Mouse (Mus musculus) T-helper 17 cell (primary cell): Measurements from ENCODE around the gene Soat1.

Source experiments
- in situ Hi-C, 2 experiments: fragments of 300-600 bp; cut with MboI, MseI; formaldehyde crosslinking; loops; 1 replicate in 1 of 2; 2 replicates in 1 of 2; pipeline ENCODE4 v1.15.1; 2025; ENCODE audit warnings: high pct_unique_total_duplicates in 2 of 2

Gene Soat1

GRCm38 (mm10) chr1:156464963-156465362, 9.2 kb downstream of the Soat1 start:
- in situ Hi-C loops: no loop called here

- in situ Hi-C loops: no loop called here
Observed at GRCm38 (mm10) chr1:156463981-156464853, 9.9 kb downstream of the Soat1 start.

DNA sequence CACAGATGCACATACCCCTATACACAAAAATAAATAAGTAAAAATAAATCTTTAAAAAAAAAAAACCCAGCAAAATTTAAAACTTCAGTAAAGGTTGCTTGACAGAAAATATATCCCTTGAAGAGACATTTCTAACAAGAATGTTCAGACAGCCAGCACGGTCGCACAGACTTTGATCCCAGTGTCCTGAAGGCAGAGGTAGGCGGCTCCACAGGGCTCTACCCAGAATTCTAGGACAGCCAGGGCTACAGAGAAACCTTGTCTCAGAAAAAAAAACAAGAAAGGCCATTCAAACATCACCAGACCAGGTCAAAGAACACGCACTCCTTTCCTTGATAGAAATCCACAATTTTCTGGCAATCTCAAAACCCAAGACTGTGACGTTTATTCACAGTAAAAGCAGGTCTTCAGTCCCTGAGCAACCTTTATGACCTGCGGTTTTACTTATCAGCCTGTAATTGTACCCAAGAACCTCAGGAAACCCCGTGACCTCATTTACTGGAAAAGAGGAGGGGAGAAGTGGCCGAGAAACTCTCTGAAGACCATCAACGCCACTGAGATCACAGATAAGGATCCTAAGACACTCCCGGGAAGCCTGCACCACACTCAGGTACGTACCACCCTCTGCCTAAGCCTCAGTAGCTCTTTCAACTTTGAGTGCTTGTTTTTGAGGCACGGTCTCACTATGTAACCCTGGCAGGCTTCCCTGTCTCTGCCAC, 11.7 kb downstream of the Soat1 start:
- in situ Hi-C loops: no loop called here

DNA sequence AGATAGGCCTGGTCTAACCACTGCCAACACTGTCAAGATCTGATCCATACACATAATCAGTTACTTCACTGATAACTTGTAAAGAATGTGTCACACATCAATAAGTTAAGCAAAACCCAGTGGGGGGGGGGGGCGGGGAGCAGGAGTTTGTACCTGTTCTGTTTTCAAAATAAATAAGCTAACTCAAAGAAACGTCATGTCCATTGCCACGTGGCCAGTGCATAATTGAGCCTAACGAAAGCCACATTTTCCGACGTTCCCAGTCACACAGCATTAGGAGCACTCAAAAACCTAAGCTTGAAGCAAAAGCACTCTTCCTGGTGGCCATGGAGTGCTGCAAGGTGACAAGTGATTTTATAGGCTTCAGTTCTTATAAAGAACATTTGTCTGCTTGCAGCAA, 13.1 kb downstream of the Soat1 start:
- in situ Hi-C loops: no loop called here

- in situ Hi-C loops: no loop called here
Observed at GRCm38 (mm10) chr1:156460216-156460615, 13.9 kb downstream of the Soat1 start.

DNA sequence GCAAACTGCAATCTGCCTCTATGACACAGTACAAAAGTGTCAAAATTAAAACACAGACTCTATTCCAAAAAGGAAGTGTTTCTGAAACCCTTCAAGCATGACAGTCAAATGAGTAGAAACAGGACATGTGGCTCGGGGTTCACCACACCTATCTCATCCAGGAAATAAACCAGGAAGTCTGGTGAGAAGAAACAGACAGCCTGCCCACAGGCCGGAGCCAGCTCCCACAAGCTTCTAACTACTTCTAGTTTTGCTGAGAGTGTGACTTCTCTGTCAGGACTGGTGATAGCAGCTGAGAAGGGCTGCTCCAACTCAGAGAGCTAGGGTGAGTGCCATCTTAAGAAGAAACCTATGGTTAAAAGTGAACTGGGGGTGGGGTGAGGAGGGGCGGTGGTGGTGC, 14.4 kb downstream of the Soat1 start:
- in situ Hi-C loops: no loop called here

DNA sequence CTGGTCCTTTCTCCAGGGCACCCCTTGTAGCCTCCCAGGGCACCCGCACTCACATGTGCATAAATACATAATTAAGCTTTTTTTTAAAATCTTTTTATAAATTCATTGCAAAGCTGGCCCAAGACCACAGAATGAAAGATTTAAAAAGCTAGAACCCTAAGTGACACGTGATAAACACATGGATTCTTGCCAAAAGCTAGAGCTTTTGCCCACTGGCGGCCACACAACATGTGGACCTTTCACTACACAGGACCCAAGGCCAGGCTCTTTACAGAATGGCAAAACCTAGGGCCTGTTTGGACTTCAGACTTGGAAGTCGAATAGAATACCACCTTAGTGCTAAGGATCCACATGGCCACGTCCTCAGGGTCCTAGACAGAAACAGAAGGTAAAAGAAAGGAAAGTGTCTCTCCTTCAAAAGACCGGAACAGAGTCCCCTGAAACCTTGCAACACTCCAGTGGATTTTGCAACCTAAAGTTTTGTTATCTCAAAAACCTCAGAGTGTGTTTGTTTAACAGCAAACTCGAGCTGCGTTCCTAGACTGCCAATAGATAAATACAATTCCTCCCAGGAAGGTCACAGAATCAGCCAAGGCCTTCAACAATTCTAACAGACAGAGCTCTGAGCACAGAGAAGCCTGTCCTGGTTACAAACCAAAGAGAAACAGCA, 15.6 kb downstream of the Soat1 start:
- in situ Hi-C loops: no loop called here

DNA sequence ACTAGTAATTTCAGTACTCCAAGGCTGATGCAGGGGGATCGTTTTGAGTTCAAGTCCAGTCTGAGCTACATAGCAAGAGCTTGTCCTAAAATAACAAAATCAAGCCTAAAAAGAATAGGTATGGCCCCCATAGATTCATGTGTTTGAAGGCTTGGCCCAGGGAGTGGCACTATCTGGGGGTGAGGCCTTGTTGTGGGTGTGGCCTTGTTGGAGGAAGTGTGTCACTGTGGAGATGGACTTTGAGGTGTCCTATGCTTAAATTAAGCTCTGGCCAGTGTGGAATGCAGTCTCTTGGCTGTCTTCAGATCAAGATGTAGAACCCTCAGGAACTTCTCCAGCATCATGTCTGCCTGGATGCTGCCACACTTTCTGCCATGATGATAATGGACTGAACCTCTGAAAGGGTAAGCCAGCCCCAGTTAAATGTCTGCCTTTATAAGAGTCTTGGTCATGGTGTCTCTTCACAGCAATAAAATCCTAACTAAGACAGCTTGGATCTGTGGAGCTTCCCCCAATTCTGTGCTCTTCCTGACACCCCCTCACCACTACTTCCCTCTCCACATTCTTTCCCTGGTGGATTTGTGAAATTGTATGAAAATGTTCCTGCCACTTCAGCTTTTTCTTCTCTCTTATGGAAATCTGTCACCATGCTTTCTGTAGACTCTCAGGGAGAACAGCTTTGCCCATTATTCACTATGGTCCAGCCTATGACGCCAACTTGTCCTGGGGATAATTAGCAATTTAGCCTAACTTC, 18.9 kb downstream of the Soat1 start:
- in situ Hi-C loops: no loop called here

DNA sequence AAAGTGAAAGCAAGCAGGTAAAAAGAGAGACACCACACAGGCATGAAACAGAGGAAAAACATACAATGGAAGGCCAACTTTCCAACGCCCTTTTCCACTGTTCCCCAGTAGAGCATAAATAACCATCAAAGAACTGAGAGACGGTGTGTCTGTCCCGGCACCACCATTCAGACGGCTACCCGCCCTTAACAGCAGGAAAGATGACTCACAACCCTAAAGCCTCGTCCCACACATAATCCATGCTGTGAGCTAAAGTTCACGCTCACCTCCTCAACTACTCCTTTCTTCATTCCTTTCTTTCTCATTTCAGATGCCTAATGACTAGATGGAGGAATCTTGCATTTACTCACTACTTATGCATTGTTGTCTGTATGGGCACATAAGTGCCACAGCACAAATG, 19.7 kb downstream of the Soat1 start:
- in situ Hi-C loops: no loop called here

GRCm38 (mm10) chr1:156453876-156454275, 20.3 kb downstream of the Soat1 start:
- in situ Hi-C loops: no loop called here

- in situ Hi-C loops: no loop called here
Observed at GRCm38 (mm10) chr1:156450478-156450877, 23.7 kb downstream of the Soat1 start.

GRCm38 (mm10) chr1:156449691-156450090, 24.4 kb downstream of the Soat1 start:
- in situ Hi-C loops: no loop called here

DNA sequence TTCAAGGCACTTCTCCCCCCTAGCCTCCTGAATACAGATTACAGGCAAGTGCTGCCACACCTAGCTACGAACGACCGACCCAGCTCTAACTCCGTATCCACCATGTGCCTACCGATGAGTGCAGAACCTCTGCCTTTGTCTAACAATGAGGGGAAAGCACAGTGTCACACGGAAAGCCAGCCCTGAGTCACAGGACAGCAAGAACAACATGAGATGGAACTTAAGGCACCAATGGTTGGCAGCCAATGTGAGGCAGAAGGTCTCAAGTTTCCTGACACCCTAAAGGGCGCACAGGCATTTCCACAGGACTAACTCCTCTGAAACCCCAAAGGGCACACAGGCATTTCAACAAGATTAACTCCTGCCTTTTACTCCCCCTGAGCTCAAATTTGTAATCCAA, 25.0 kb downstream of the Soat1 start:
- in situ Hi-C loops: no loop called here

DNA sequence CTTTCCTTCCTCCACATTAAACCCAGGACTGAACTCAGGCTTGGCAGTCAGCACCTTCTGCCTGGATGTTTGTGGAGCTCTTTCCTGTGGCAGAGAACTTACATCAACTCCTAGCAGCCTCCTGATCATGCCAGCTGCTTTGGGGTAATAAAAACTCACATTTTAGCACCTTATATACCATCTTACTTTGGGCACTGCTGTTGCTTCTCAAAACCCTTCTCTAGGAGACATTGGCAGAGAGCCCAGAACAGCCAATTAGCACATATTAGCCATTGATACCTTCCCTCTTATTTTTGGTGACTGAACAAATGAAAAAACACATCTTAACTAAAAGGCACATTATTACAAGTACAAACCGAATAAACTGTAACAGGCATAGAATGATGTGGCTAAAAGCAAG, 29.1 kb downstream of the Soat1 start:
- in situ Hi-C loops: no loop called here

GRCm38 (mm10) chr1:156442776-156443175, 31.4 kb downstream of the Soat1 start:
- in situ Hi-C loops: no loop called here

- in situ Hi-C loops: no loop called here
Observed at GRCm38 (mm10) chr1:156442266-156442665, 31.9 kb downstream of the Soat1 start.

DNA sequence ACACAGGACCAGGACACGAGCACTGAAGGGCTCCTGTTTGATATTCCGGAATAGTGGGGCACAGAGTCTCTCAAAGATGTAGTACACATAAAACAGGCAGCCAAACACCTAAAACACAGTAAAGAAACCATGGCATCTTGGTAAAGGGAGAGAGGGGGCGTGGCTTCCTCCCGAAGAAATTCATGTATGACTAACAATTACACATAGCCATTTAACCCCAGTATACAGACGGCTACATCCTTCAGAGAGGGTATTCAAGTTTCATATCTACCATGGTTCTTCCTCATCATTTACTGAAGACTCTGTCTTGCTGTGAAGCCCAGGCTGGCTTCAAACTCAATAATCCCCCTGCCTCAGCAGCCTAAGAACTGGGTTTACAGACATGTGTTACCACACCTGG, 36.4 kb downstream of the Soat1 start:
- in situ Hi-C loops: no loop called here

DNA sequence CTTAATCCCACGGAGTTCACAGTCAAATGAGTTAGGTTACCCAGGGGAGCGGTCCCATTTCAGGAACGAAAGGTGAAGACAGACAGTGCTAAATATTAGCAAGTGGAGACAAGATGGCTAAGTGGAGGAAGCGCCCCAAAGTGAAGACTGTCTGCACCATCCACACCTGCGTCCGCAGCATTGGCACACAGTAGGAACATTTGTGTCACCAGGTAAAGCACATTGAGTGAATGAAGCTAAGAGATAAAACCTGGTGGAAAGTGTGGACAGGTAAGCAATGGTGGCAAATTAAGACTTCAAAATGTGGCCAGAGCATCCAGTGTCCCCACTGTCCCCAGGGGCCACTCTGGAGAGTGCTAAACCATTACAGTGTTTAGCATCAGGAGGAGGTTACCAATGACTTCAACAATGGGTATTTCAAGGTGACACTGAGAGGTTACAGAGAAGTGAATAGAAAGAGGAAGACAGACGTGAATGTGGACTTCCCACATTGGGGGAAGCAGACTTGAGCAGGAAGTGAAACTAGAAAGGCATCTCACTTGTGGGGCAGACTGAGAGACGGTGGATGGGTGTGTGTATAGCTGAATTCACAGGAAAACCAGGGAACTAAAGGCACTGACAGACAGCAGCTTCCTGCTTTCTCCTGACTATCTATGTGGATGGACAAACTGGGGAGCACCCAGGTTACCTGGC, 37.0 kb downstream of the Soat1 start:
- in situ Hi-C loops: no loop called here

- in situ Hi-C loops: no loop called here
Observed at GRCm38 (mm10) chr1:156433497-156433896, 40.6 kb downstream of the Soat1 start.

DNA sequence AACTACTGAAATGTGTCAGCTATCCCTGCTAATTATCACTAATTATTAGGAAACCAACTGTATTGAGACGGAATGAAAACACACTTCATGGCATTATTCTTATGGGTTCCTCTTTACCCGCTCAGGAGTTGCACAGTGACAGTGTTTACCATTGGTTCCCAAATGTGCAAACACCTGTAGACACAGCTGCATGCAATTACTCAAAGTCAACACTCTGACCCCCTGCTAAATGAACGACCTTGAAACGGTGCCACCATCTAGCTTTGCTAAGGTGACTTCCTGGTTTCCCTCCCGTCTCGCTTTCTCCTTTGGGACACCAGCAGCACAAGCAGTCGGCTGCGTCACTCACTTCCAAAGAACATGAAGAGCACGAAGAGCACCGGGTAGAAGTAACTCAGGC, 41.6 kb downstream of the Soat1 start:
- in situ Hi-C loops: no loop called here

GRCm38 (mm10) chr1:156428434-156428833, 45.7 kb downstream of the Soat1 start:
- in situ Hi-C loops: no loop called here
